Mouse (Mus musculus) mammary gland, adult 2 months (tissue): ENCODE results near the gene Gm17660. TPM values are rescaled to one million over a fixed set of nuclear protein-coding genes. Genes with fewer than 3 reads are reported as not detected.

Source experiments
- polyA plus RNA-seq: library from polyadenylated mRNA; depleted of rRNA; stranded (reverse); fragments of >200 nt; gene quantifications from 2 replicates; pipeline ENCODE4 v1.2.3, GENCODE M21; 2012; ENCODE audit warnings: low replicate concordance; rRNA removed

The Gm17660 gene
- not detected in 2 replicates for polyA plus RNA-seq

DNA sequence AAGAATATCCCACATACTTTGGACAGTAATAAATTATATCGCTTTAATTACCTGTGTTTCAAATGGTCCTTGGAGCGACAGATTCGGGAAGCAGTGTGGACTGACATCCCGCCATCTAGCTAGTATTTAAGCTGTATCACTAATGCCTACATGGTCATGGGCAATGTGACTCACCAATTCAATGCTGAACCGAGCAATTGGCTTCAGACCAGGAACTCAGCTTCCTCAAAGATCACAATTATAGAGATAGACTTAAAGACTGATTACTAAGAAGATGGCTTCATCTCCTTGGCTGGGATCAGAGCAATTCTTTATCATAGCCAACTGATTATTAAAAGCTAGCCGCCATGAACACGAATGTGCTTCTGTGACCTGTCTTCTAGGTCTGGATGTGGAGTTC is at the start of gene Gm17660:
Gene Gm17660 (minus strand): TSS at position 101 of the 400 bp plus-strand sequence.

DNA sequence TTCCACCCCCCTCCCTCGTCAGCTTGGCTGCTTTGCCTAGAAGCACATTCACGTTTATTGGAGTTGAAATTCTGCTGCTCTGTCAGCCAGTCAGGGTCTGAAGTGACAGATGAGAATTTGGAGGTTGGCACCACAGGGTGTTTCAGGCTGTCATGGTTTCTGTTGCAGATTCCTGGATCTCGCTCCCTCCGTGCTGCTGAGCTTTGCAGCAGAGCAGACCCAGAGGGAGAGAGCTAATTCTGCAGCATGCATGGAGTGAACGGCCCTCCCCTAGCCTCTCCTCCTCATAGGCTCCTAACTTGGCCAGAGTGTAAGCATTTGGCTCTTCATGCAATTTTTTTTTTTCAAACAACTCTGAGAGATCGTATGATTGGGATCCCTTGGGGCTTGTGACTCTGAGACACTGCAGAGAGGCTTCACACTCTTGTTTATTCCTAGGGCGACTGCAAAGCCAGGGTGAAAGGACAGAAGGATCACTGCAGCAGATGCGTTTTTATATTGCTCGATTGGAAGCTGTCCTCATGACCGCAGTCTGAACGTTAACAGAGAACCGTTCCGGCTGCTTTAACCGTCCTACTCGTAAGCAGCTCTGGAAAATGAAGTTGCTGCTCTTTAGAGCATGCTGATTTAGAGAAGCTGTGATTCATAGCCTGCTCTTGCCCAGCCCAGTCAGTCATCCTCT is 36.2 kb upstream of the Gm17660 start, which contains the start of gene Sparcl1:
Gene Sparcl1 (minus strand): TSS at position 243 of the 682 bp plus-strand sequence.

DNA sequence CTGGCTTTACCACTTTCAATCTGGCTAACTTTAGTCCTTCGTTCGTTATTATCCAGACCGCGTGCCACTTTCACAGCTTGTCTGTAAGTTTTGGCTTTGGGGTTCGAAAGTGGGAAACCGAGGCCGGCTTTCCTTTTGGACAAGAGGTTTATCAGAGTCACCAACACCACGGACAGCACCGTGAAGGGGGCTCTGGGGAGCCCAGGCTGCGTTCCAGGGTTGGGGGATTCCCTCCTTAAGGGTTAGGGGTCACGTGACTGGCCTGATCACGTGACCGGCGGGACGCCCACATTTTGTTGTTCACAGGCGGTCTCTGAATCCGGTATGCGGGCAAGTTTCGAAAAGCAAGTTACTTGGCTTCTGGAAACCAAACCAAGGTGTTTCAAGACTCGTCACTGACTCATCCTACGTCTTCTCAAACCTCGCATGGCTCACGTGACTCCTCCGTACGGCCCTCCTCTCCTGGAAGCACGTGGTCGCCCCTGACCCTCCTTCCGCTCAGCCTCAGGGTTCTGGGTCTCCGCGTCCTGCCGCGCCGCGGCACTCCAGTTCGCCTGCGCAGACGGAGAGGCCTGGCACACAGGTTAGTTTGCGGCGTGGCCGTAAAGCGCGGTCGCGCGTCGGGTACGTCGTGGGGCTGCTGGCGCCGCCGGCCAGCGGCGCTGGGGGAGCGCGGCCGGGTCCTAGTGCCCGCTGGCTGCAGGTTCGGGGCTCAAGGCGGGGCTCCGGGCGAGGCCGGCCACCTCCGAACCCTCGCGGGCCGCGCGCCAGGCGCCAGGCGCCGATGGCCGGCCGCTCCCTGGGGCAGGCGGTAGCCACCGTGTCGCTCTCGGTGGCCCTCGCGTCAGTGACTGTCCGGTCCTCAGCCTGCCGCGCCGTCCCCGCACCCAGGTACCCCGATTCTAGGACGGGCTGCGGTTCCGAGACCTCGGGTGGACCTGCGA is 30.9 kb downstream of the Gm17660 start, which contains the start of gene Nudt9:
Gene Nudt9 (plus strand): TSS at position 51 of the 944 bp plus-strand sequence.

DNA sequence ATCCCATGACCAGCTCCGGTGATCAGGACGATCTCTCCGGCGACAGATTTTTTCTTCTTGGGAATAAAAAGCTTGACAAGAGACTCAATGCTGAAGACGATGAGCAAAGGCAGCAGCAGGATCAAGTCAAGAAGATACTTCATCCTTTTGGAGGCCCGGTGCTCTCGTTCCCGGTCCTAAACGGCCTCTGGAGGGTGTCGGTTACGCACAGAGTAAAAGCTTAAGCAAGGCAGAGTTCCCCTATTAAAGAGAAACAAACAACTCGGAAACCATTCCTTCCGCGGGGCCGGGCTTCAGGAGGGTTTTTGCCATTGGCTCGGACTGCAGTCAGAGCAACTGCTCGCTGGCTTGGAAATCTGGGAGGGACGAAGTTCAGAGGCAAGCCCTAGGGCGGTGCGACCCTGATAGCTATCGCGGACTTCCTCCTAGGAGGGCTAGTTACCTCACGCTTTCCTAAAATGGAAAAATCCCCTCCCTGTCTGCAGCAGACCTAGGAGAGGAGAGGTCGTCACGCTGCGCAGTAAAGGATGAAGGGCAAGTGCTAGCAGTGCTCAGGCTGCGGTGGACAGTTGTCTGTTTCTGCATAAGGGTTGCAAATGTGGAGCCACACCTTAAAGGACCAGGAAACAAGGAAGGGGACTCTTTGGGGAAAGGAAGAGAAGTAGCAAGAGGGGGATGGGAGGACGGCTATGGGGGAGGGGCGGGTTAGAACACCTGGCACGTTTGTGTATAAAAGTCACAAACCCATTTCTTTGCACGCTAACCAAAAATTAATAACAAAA is 55.6 kb downstream of the Gm17660 start, which contains the start of gene Hsd17b11:
Gene Hsd17b11 (minus strand): TSS at position 323 of the 782 bp plus-strand sequence.

Other genes with a start within 250 kb of the Gm17660 start
- 4.1 and 14.9 TPM in 2 replicates for gene Klhl8, start 166.3 kb downstream of the Gm17660 start, polyA plus RNA-seq
- 0.39 TPM in 1 of 2 replicates, not detected in the other for gene Hsd17b13, start 100.2 kb downstream of the Gm17660 start, polyA plus RNA-seq
- 21.5 and 28.9 TPM in 2 replicates for gene Hsd17b11, start 55.7 kb downstream of the Gm17660 start, polyA plus RNA-seq
- 36.7 and 67.0 TPM in 2 replicates for gene Nudt9, start 31.3 kb downstream of the Gm17660 start, polyA plus RNA-seq
- 70.4 and 132 TPM in 2 replicates for gene Sparcl1, start 36.1 kb upstream of the Gm17660 start, polyA plus RNA-seq
- gene Dspp, start 93.1 kb upstream of the Gm17660 start, polyA plus RNA-seq, result not detected in 2 replicates
- gene Dmp1, start 125.0 kb upstream of the Gm17660 start, polyA plus RNA-seq, result not detected in 2 replicates
- gene Ibsp, start 221.6 kb upstream of the Gm17660 start, polyA plus RNA-seq, result not detected in 2 replicates
- gene Mepe, start 247.7 kb upstream of the Gm17660 start, polyA plus RNA-seq, result not detected in 2 replicates